Mouse (Mus musculus) lung, adult 2 months (tissue): ENCODE data around the gene Cacna1g.

Experiments used
- CTCF ChIP-seq: fragments of 200-500 bp; IDR thresholded peaks from 2 replicates; pipeline ENCODE4 v1.5.1; 2011; ENCODE audit warnings: mild to moderate bottlenecking, low read length, control low read depth; ENCODE audit not compliant: insufficient read depth
- POLR2A ChIP-seq: fragments of 200-500 bp; IDR thresholded peaks from 2 replicates; pipeline ENCODE4 v1.6.1; 2011; ENCODE audit warnings: low read depth, mild to moderate bottlenecking, control low read depth, low read length, borderline replicate concordance; ENCODE audit errors: extremely low read depth

- TF ChIP-seq CTCF = no peak
- no peak for TF ChIP-seq POLR2A
These were observed 24.1 kb downstream of the Cacna1g start for GRCm38 (mm10) chr11:94449886-94450285.
